Mouse (Mus musculus) CH12.LX (cell line): ENCODE measurements around the gene Frat1. TPM values are rescaled to one million over a fixed set of nuclear protein-coding genes. Genes with fewer than 3 reads are reported as not detected.

Experiments
- DNase-seq: peaks from one replicate; pipeline ENCODE4 v3.0.0-alpha.2; 2013; ENCODE audit errors: extremely low read depth
- H3K27ac ChIP-seq: 2 replicates; pipeline ENCODE4 v1.5.1; 2012; ENCODE audit warnings: low read depth, mild to moderate bottlenecking, control low read depth, moderate library complexity; ENCODE audit not compliant: insufficient read depth
- H3K27me3 ChIP-seq: replicated peaks from 2 replicates; pipeline ENCODE3; 2012; ENCODE audit warnings: inconsistent platforms
- H3K36me3 ChIP-seq, 2 experiments: replicated peaks in 1 of 2; 2 replicates each; pipeline versions ENCODE3 to v1.6.1; 2012; ENCODE audit warnings: inconsistent platforms in 1 of 2, low read length in 1 of 2, mild to moderate bottlenecking in 1 of 2, mixed read lengths in 1 of 2, moderate library complexity in 1 of 2; ENCODE audit not compliant: control insufficient read depth in 1 of 2, insufficient read depth in 1 of 2
- H3K4me1 ChIP-seq, 2 experiments: 2 replicates each; pipeline ENCODE4 v1.6.1; 2012; ENCODE audit warnings: inconsistent platforms in 1 of 2, moderate library complexity in 1 of 2; ENCODE audit not compliant: insufficient read depth in 2 of 2, control insufficient read depth in 1 of 2
- H3K4me2 ChIP-seq: 2 replicates; pipeline ENCODE4 v1.6.1; 2012; ENCODE audit warnings: low read depth, mild to moderate bottlenecking, control low read depth; ENCODE audit not compliant: poor library complexity, insufficient read depth, severe bottlenecking
- H3K4me3 ChIP-seq, 3 experiments: fragments of 150-350 bp in 1 of 3; sonication (generic) in 1 of 3; replicated peaks in 1 of 3; 2 replicates each; pipeline versions ENCODE3 to v1.5.1; 2011 to 2012; ENCODE audit warnings: low read depth in 2 of 3, low read length in 2 of 3, mild to moderate bottlenecking in 2 of 3, moderate library complexity in 2 of 3, control low read depth in 1 of 3, improper control_type of control experiment in 1 of 3, inconsistent platforms in 1 of 3, mixed read lengths in 1 of 3; ENCODE audit not compliant: poor library complexity in 1 of 3
- H3K79me2 ChIP-seq: replicated peaks from 2 replicates; pipeline ENCODE4 v1.6.1; 2012; ENCODE audit warnings: mild to moderate bottlenecking, moderate library complexity; ENCODE audit not compliant: control insufficient read depth, poor library complexity, insufficient read depth, severe bottlenecking; ENCODE audit errors: extremely low read depth
- H3K9ac ChIP-seq: 2 replicates; pipeline ENCODE4 v1.6.1; 2012; ENCODE audit warnings: low read depth, mild to moderate bottlenecking, control low read depth, moderate library complexity; ENCODE audit not compliant: insufficient read depth
- H3K9me3 ChIP-seq: replicated peaks from 2 replicates; pipeline ENCODE3; 2012; ENCODE audit warnings: low read length, inconsistent platforms, mixed read lengths
- BHLHE40 ChIP-seq: IDR thresholded peaks from 2 replicates; pipeline ENCODE4 v1.6.1; 2011; ENCODE audit warnings: mild to moderate bottlenecking, low read depth, low read length, improper control_type of control experiment
- CHD2 ChIP-seq: IDR thresholded peaks from 2 replicates; pipeline ENCODE4 v1.6.1; 2011; ENCODE audit warnings: low read length, improper control_type of control experiment
- CTCF ChIP-seq, 2 experiments: IDR thresholded peaks in 1 of 2; conservative IDR thresholded peaks in 1 of 2; 2 replicates each; pipeline ENCODE4 v1.5.1; 2011 to 2012; ENCODE audit warnings: low read depth in 2 of 2, low read length in 2 of 2, improper control_type of control experiment in 1 of 2, inconsistent platforms in 1 of 2, mild to moderate bottlenecking in 1 of 2, moderate library complexity in 1 of 2
- E2F4 ChIP-seq: IDR thresholded peaks from 2 replicates; pipeline ENCODE4 v1.6.1; 2011; ENCODE audit warnings: low read depth, low read length, improper control_type of control experiment; ENCODE audit not compliant: insufficient replicate concordance
- GABPA ChIP-seq: IDR thresholded peaks from 2 replicates; pipeline ENCODE4 v1.6.1; 2012; ENCODE audit warnings: low read depth, low read length, improper control_type of control experiment, inconsistent platforms; ENCODE audit not compliant: insufficient replicate concordance
- HCFC1 ChIP-seq: IDR thresholded peaks from 2 replicates; pipeline ENCODE4 v1.6.1; 2012; ENCODE audit warnings: low read depth, mild to moderate bottlenecking, inconsistent platforms, low read length, improper control_type of control experiment
- IRF4 ChIP-seq: IDR thresholded peaks from 2 replicates; pipeline ENCODE4 v1.6.1; 2014; ENCODE audit warnings: low read depth, mild to moderate bottlenecking, inconsistent platforms, low read length, improper control_type of control experiment
- JUN ChIP-seq: IDR thresholded peaks from 2 replicates; pipeline ENCODE4 v1.6.1; 2011; ENCODE audit warnings: low read depth, mild to moderate bottlenecking, low read length, improper control_type of control experiment, moderate library complexity; ENCODE audit not compliant: insufficient read depth
- JUND ChIP-seq: conservative IDR thresholded peaks from 2 replicates; pipeline ENCODE4 v1.6.1; 2011; ENCODE audit warnings: low read depth, low read length, improper control_type of control experiment
- KAT2A ChIP-seq: IDR thresholded peaks from 2 replicates; pipeline ENCODE4 v1.6.1; 2012; ENCODE audit warnings: low read length, improper control_type of control experiment, inconsistent platforms; ENCODE audit not compliant: insufficient replicate concordance
- MAFK ChIP-seq: IDR thresholded peaks from 2 replicates; pipeline ENCODE4 v1.6.1; 2011; ENCODE audit warnings: low read length, improper control_type of control experiment; ENCODE audit not compliant: insufficient replicate concordance
- MAX ChIP-seq: IDR thresholded peaks from 2 replicates; pipeline ENCODE4 v1.6.1; 2011; ENCODE audit warnings: low read length, improper control_type of control experiment
- MAZ ChIP-seq: IDR thresholded peaks from 2 replicates; pipeline ENCODE4 v1.6.1; 2012; ENCODE audit warnings: low read depth, mild to moderate bottlenecking, inconsistent platforms, low read length, improper control_type of control experiment, moderate library complexity
- MYC ChIP-seq: IDR thresholded peaks from 2 replicates; pipeline ENCODE4 v1.6.1; 2011; ENCODE audit warnings: low read depth, mild to moderate bottlenecking, improper control_type of control experiment, low read length
- NELFE ChIP-seq: IDR thresholded peaks from 2 replicates; pipeline ENCODE4 v1.6.1; 2011; ENCODE audit warnings: low read depth, low read length, improper control_type of control experiment
- NRF1 ChIP-seq: IDR thresholded peaks from 2 replicates; pipeline ENCODE4 v1.6.1; 2014; ENCODE audit warnings: low read depth, mild to moderate bottlenecking, inconsistent platforms, low read length, improper control_type of control experiment, moderate library complexity
- PAX5 ChIP-seq: IDR thresholded peaks from 2 replicates; pipeline ENCODE4 v1.6.1; 2012; ENCODE audit warnings: low read length, inconsistent platforms, mixed read lengths
- POLR2A ChIP-seq: IDR thresholded peaks from 2 replicates; pipeline ENCODE4 v1.6.1; 2011; ENCODE audit warnings: low read depth, mild to moderate bottlenecking, improper control_type of control experiment, low read length
- POLR2AphosphoS2 ChIP-seq: IDR thresholded peaks from 2 replicates; pipeline ENCODE4 v1.6.1; 2011; ENCODE audit warnings: low read depth, low read length, improper control_type of control experiment
- RAD21 ChIP-seq: IDR thresholded peaks from 2 replicates; pipeline ENCODE4 v1.6.1; 2011; ENCODE audit warnings: low read depth, mild to moderate bottlenecking, low read length, improper control_type of control experiment, moderate library complexity
- RCOR1 ChIP-seq: conservative IDR thresholded peaks from 2 replicates; pipeline ENCODE4 v1.6.1; 2012; ENCODE audit warnings: low read depth, mild to moderate bottlenecking, inconsistent platforms, low read length, improper control_type of control experiment
- SIN3A ChIP-seq: IDR thresholded peaks from 2 replicates; pipeline ENCODE4 v1.6.1; 2012; ENCODE audit warnings: low read length, improper control_type of control experiment, inconsistent platforms
- TCF12 ChIP-seq: IDR thresholded peaks from 2 replicates; pipeline ENCODE4 v1.6.1; 2014; ENCODE audit warnings: low read depth, mild to moderate bottlenecking, inconsistent platforms, low read length, improper control_type of control experiment
- UBTF ChIP-seq: IDR thresholded peaks from 2 replicates; pipeline ENCODE4 v1.6.1; 2012; ENCODE audit warnings: low read depth, mild to moderate bottlenecking, inconsistent platforms, low read length, improper control_type of control experiment, moderate library complexity
- USF2 ChIP-seq: conservative IDR thresholded peaks from 2 replicates; pipeline ENCODE4 v1.6.1; 2011; ENCODE audit warnings: low read depth, low read length, improper control_type of control experiment
- ZC3H11A ChIP-seq: IDR thresholded peaks from 2 replicates; pipeline ENCODE4 v1.6.1; 2012; ENCODE audit warnings: low read depth, mild to moderate bottlenecking, inconsistent platforms, low read length, improper control_type of control experiment
- ZKSCAN1 ChIP-seq: IDR thresholded peaks from 2 replicates; pipeline ENCODE4 v1.6.1; 2012; ENCODE audit warnings: low read depth, inconsistent platforms, low read length, improper control_type of control experiment, borderline replicate concordance
- ZMIZ1 ChIP-seq: IDR thresholded peaks from 2 replicates; pipeline ENCODE4 v1.6.1; 2012; ENCODE audit warnings: low read depth, mild to moderate bottlenecking, inconsistent platforms, low read length, improper control_type of control experiment
- dilution Hi-C: fragments of 300-500 bp; cut with MboI; formaldehyde crosslinking; loops from 2 replicates; pipeline ENCODE4 v1.14.3; 2020; ENCODE audit warnings: low sequenced_read_pairs; ENCODE audit not compliant: extremely low pct_unique_long_range_greater_than_20kb, extremely low pct_ligation_motif_present
- in situ Hi-C: fragments of 300-500 bp; cut with MboI; formaldehyde crosslinking; loops from 3 replicates; pipeline ENCODE4 v1.14.3; 2019; ENCODE audit warnings: low sequenced_read_pairs, low pct_ligation_motif_present, low pct_unique_long_range_greater_than_20kb, mixed read lengths
- polyA plus RNA-seq: library from polyadenylated mRNA; unstranded; fragments of >175 nt; gene quantifications from 2 replicates; pipeline ENCODE4 v1.2.1, GENCODE M21; 2012; ENCODE audit warnings: low read depth; ENCODE audit not compliant: insufficient read length
- total RNA-seq, 2 experiments: library from RNA; depleted of rRNA; stranded (reverse); fragments of 300-350 nt in 1 of 2; fragments of >200 nt in 1 of 2; gene quantifications; 2 replicates each; pipeline ENCODE4 v1.2.3; 2012 to 2014

The Frat1 gene
- total and polyA plus RNA-seq, 3 experiments: 0.64 to 2.0 (median 0.70) TPM

DNA sequence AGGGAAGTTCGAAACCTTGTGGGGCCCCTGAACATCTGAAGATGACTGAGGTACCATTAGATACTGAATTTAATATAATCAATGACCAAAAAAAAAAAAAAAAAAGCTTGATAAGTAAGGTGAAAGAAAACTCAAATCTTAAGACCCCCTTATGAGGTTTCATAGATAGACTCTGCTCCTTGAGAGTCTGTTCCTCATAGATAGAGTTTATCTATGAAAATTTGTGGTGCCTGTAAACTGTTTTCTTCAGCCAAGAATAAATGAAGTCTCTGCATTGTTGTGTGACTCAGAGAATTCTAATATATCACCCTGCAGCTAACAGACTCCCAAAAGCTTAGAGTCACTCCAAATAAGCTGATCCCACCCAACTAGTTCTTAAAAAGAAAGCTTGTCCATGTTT lies 42.9 kb upstream of the Frat1 start:
- no peaks in the 10 kb centered on the region for H3K4me1 ChIP-seq
- H3K79me2 ChIP-seq: no peaks in the 10 kb centered on the region
- no peak for TF ChIP-seq JUND
- no peak for TF ChIP-seq HCFC1
- TF ChIP-seq ZKSCAN1: no peak
- TF ChIP-seq GABPA: no peak
- no peak for TF ChIP-seq UBTF
- no peak for TF ChIP-seq BHLHE40
- TF ChIP-seq MAFK: no peak
- TF ChIP-seq MAX: no peak
- no peak for TF ChIP-seq TCF12
- TF ChIP-seq POLR2AphosphoS2: no peak
- no peak for TF ChIP-seq E2F4
- TF ChIP-seq RCOR1: no peak
- TF ChIP-seq SIN3A: no peak
- TF ChIP-seq NRF1: no peak
- no peak for TF ChIP-seq MYC
- no peak for TF ChIP-seq PAX5
- no peak for TF ChIP-seq NELFE
- no peak for TF ChIP-seq ZMIZ1
- TF ChIP-seq, all 38 proteins: peak for 0
- no peaks in the 10 kb centered on the region for H3K9me3 ChIP-seq
- H3K4me3 ChIP-seq: no peak overlapping the region
- dilution Hi-C loops: no loop called here
- in situ Hi-C loops: no loop called here
- no peak for DNase-seq
- peaks cover 27 to 72% of the 10 kb centered on the region in 2 experiments for H3K36me3 ChIP-seq
- no peak overlapping the region for H3K27ac ChIP-seq
- no peak overlapping the region for H3K4me2 ChIP-seq
- no peak overlapping the region for H3K9ac ChIP-seq
- no peaks in the 10 kb centered on the region for H3K27me3 ChIP-seq

- TF ChIP-seq MAFK: no peak
- no peak for TF ChIP-seq ZMIZ1
- TF ChIP-seq USF2: no peak
- TF ChIP-seq MAZ: no peak
- no peak for TF ChIP-seq RAD21
- no peak for TF ChIP-seq SIN3A
- TF ChIP-seq ZKSCAN1: no peak
- TF ChIP-seq HCFC1: no peak
- TF ChIP-seq CHD2: no peak
- no peak for TF ChIP-seq GABPA
- no peak for TF ChIP-seq POLR2AphosphoS2
- no peak for TF ChIP-seq RCOR1
- no peak for TF ChIP-seq KAT2A
- no peak for TF ChIP-seq ZC3H11A
- TF ChIP-seq POLR2A: no peak
- TF ChIP-seq NRF1: no peak
- TF ChIP-seq IRF4: no peak
- TF ChIP-seq CTCF (conservative IDR thresholded peaks at IDR 0.05 in 1 of 2, IDR thresholded peaks at IDR 0.05 in 1 of 2; ENCODE audit: low read depth in 2 of 2, low read length in 2 of 2): no peak
- no peak for TF ChIP-seq UBTF
- no peak for TF ChIP-seq JUN
- H3K4me2 ChIP-seq: no peak overlapping the region
- H3K27me3 ChIP-seq: no peaks in the 10 kb centered on the region
- peaks cover 21 to 60% of the 10 kb centered on the region in 2 experiments for H3K36me3 ChIP-seq
- H3K79me2 ChIP-seq: no peaks in the 10 kb centered on the region
- H3K4me1 ChIP-seq: no peaks in the 10 kb centered on the region
- no peak overlapping the region for H3K27ac ChIP-seq
- no peak for DNase-seq
- in situ Hi-C loops: no loop called here
- H3K4me3 ChIP-seq: no peak overlapping the region
- dilution Hi-C loops: no loop called here
- H3K9ac ChIP-seq: no peak overlapping the region
- H3K9me3 ChIP-seq: no peaks in the 10 kb centered on the region
Measured at GRCm38 (mm10) chr19:41789110-41789961, 40.4 kb upstream of the Frat1 start.
